Mouse (Mus musculus) MEL (cell line): ENCODE data around the gene Hist3h2a.

Experiments
- CTCF ChIP-seq, 3 experiments: IDR thresholded peaks in 2 of 3; conservative IDR thresholded peaks in 1 of 3; 2 replicates each; pipeline ENCODE4 v1.5.1; 2011 to 2012; ENCODE audit warnings: low read length in 3 of 3, low read depth in 2 of 3, mild to moderate bottlenecking in 2 of 3, improper control_type of control experiment in 1 of 3, inconsistent platforms in 1 of 3, mixed read lengths in 1 of 3, moderate library complexity in 1 of 3; ENCODE audit not compliant: control insufficient read depth in 1 of 3, insufficient read depth in 1 of 3, poor library complexity in 1 of 3, severe bottlenecking in 1 of 3
- E2F4 ChIP-seq: IDR thresholded peaks from 2 replicates; pipeline ENCODE4 v1.6.1; 2011; ENCODE audit warnings: low read depth, low read length, improper control_type of control experiment, borderline replicate concordance
- NELFE ChIP-seq: IDR thresholded peaks from 2 replicates; pipeline ENCODE4 v1.6.1; 2011; ENCODE audit warnings: low read depth, low read length, improper control_type of control experiment
- POLR2A ChIP-seq, 2 experiments: IDR thresholded peaks; 2 replicates each; pipeline ENCODE4 v1.6.1; 2011 to 2012; ENCODE audit warnings: low read length in 2 of 2, mild to moderate bottlenecking in 2 of 2, control low read depth in 1 of 2, improper control_type of control experiment in 1 of 2, low read depth in 1 of 2, moderate library complexity in 1 of 2; ENCODE audit not compliant: control insufficient read depth in 1 of 2, insufficient read depth in 1 of 2, poor library complexity in 1 of 2
- POLR2AphosphoS5 ChIP-seq: IDR thresholded peaks from 2 replicates; pipeline ENCODE4 v1.6.1; 2012; ENCODE audit warnings: low read depth, borderline replicate concordance, mild to moderate bottlenecking, inconsistent platforms, low read length, moderate library complexity, mixed read lengths
- TBP ChIP-seq: IDR thresholded peaks from 2 replicates; pipeline ENCODE4 v1.8.0; 2011; ENCODE audit warnings: low read depth, low read length, improper control_type of control experiment

DNA sequence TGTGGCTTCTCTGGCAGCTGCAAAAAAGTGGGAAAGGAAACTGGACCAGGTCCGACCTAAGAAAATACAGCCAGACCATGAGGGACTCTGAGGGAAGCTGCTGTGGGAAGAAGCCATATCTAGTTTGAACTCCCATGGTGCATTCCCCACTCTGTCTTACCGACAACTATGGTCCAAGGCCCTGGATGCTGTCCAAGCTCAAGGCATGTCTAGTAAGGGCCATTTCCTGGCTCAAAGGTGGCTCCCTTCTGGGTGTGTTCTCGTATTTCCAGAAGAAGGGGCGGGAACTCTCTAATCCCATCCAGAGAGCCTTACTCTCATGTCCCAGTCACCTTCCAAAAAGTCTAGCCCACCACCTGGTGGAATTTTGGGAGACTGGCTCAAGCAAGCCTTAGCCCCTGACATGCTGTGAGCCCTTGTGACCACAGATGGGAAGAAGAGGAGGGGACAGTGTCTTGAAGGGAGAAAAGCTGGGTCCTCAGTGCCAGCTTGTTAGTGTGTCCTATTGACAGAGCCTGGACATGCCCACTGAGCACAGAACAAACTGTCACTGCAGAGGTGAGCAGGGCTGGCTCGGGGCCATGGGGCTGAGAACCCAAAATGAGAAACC, 26.0 kb downstream of the Hist3h2a start:
- TF ChIP-seq CTCF (IDR thresholded peaks at IDR 0.05 in 2 of 3, conservative IDR thresholded peaks at IDR 0.05 in 1 of 3; ENCODE audit: control insufficient read depth in 1 of 3, insufficient read depth in 1 of 3, low read depth in 2 of 3, low read length in 3 of 3, poor library complexity in 1 of 3, severe bottlenecking in 1 of 3): no peak
- no peak for TF ChIP-seq POLR2A (IDR thresholded peaks at IDR 0.05; ENCODE audit: control insufficient read depth in 1 of 2, insufficient read depth in 1 of 2, low read depth in 1 of 2, low read length in 2 of 2, poor library complexity in 1 of 2)
- no peak for TF ChIP-seq E2F4
- no peak for TF ChIP-seq TBP
- no peak for TF ChIP-seq POLR2AphosphoS5
- TF ChIP-seq NELFE: no peak
